Mouse (Mus musculus) cortical plate, adult 2 months (tissue): ENCODE data around the gene Usp44.

ENCODE experiments used
- CTCF ChIP-seq: fragments of 200-500 bp; IDR thresholded peaks from 2 replicates; pipeline ENCODE4 v1.5.1; 2011; ENCODE audit warnings: mild to moderate bottlenecking, control low read depth, low read length; ENCODE audit not compliant: insufficient read depth; ENCODE audit errors: extremely low read depth
- POLR2A ChIP-seq: fragments of 200-500 bp; IDR thresholded peaks from 2 replicates; pipeline ENCODE4 v1.6.1; 2011; ENCODE audit warnings: mild to moderate bottlenecking, low read length, control low read depth; ENCODE audit not compliant: insufficient read depth; ENCODE audit errors: extremely low read depth

DNA sequence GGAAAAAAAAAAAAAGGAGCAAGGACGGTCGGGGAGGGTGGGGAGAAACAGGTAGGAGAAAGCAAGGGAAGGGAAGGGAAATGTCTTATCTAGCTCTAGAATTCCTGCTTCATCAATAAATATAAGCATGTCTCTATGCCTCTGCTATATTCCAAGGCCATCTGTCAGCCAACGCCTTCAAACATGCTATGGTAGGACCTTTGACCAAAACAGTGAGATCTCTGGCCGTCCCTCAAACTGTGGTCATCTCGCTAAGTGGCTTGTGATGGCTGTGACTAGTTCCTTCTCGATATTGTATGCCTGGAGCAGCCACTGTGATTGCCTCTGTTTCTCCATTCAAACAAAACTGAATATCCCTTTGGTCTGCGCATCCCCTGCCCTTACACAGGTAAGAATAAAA is 19.3 kb upstream of the Usp44 start:
- no peak for TF ChIP-seq CTCF
- TF ChIP-seq POLR2A: no peak
